In genomic region chr1:133134071-133134470, GRCm38 (mm10) we compare ENCODE assay signal across 7 mouse cellular contexts. TPM values are rescaled to one million over a fixed set of nuclear protein-coding genes. Genes with fewer than 3 reads are reported as not detected.
DNase-seq lines count a peak whose midpoint lies in the region; ATAC-seq and TF ChIP-seq lines count a peak whose summit lies in the region.

No protein-coding gene starts in this region.

- H3K27me3 ChIP-seq in thymus, adult 2 months (ENCODE audit: control insufficient read depth, insufficient read depth, low read length), result no peaks in the 10 kb centered on the region
- H3K27me3 ChIP-seq in heart, embryonic 13.5 days (replicated peaks), result no peaks in the 10 kb centered on the region

- TF ChIP-seq CTCF in thymus, adult 2 months (IDR thresholded peaks at IDR 0.05; ENCODE audit: borderline replicate concordance, control insufficient read depth, extremely low read depth, insufficient read depth, low read length, poor library complexity), result no peak
- no peak for TF ChIP-seq CTCF in olfactory bulb, adult 2 months (IDR thresholded peaks at IDR 0.05; ENCODE audit: insufficient read depth, low read depth, low read length)

- TF ChIP-seq POLR2A in thymus, adult 2 months (IDR thresholded peaks at IDR 0.05; ENCODE audit: control insufficient read depth, extremely low read depth, insufficient read depth, low read length, poor library complexity), result no peak
- no peak for TF ChIP-seq POLR2A in olfactory bulb, adult 2 months (IDR thresholded peaks at IDR 0.05; ENCODE audit: insufficient read depth, low read depth, low read length)

- DNase-seq in thymus, adult 2 months, result no peak
- no peak for DNase-seq in thymus, postnatal 4 days
- peak; percentile 69 to 87 for DNase-seq in kidney, postnatal 36 days
- no peak for DNase-seq in cerebellum, adult 18-20 months
- DNase-seq in cerebellum, adult 11 months, result no peak

- H3K27ac ChIP-seq in thymus, adult 2 months (ENCODE audit: control insufficient read depth, insufficient read depth, low read length), result peak overlapping the region; percentile 26; the same call in 1 of the 2 replicates
- H3K27ac ChIP-seq in heart, embryonic 13.5 days (replicated peaks), result peak overlapping the region; percentile 63
- H3K27ac ChIP-seq in olfactory bulb, adult 2 months (ENCODE audit: insufficient read depth, low read depth, low read length), result no peak overlapping the region

- ATAC-seq in heart, embryonic 13.5 days (ENCODE audit: extremely low read depth, insufficient number of reproducible peaks, low FRiP score, low TSS enrichment), result no peak

- peak overlapping the region; percentile 97 for H3K9ac ChIP-seq in heart, embryonic 13.5 days

- peak overlapping the region; percentile 95 for H3K4me2 ChIP-seq in heart, embryonic 13.5 days

- H3K4me3 ChIP-seq in thymus, adult 2 months (ENCODE audit: control insufficient read depth, insufficient read depth, low read length), result peak overlapping the region; percentile 62
- H3K4me3 ChIP-seq in heart, embryonic 13.5 days, result peak overlapping the region; percentile 96
- peak overlapping the region; percentile 50 for H3K4me3 ChIP-seq in olfactory bulb, adult 2 months (ENCODE audit: insufficient read depth, low read depth, low read length)

- peaks cover 3% of the 10 kb centered on the region; the same call in 1 of the 2 replicates for H3K4me1 ChIP-seq in thymus, adult 2 months (replicated peaks; ENCODE audit: control insufficient read depth, insufficient read depth, low read length)
- peaks cover 47% of the 10 kb centered on the region for H3K4me1 ChIP-seq in heart, embryonic 13.5 days
- peaks cover 8% of the 10 kb centered on the region; the same call in 1 of the 2 replicates for H3K4me1 ChIP-seq in olfactory bulb, adult 2 months (ENCODE audit: control insufficient read depth, insufficient read depth, low read length)

- no peaks in the 10 kb centered on the region for H3K9me3 ChIP-seq in heart, embryonic 13.5 days

- WGBS in thymus, adult 2 months, result 2% methylated on average over 4 of the region's 4 CpGs
- 13% methylated on average over 4 of the region's 4 CpGs for WGBS in heart, embryonic 13.5 days
- 3% methylated on average over 4 of the region's 4 CpGs for WGBS in olfactory bulb, adult 2 months

- peaks cover 31% of the 10 kb centered on the region for H3K36me3 ChIP-seq in thymus, adult 2 months (ENCODE audit: control insufficient read depth, insufficient read depth, low read length)
- peaks cover 50% of the 10 kb centered on the region for H3K36me3 ChIP-seq in heart, embryonic 13.5 days

RNA-seq across cellular contexts. Expression of gene Ppp1r15b, which starts 3.1 kb away (rescaled TPM):
- polyA plus RNA-seq in thymus, adult 2 months (2012; rRNA removed), result 45.8 and 55.0 TPM in 2 replicates
- 24.2 and 24.8 TPM in 2 replicates for polyA plus RNA-seq in heart, embryonic 13.5 days (2015; fragmentation: Nextera tagmentation; extraction: Ambion mirVana)
- polyA plus RNA-seq in olfactory bulb, adult 2 months (2012; ENCODE audit: insufficient read depth, insufficient read length, low replicate concordance, missing spikeins), result not detected in 2 replicates

RNA-seq across cellular contexts. Expression of gene Plekha6, which starts 29.9 kb away (rescaled TPM):
- 5.1 and 9.4 TPM in 2 replicates for polyA plus RNA-seq in thymus, adult 2 months (2012; rRNA removed)
- polyA plus RNA-seq in heart, embryonic 13.5 days (2015; fragmentation: Nextera tagmentation; extraction: Ambion mirVana), result 10.6 and 10.7 TPM in 2 replicates
- not detected in 2 replicates for polyA plus RNA-seq in olfactory bulb, adult 2 months (2012; ENCODE audit: insufficient read depth, insufficient read length, low replicate concordance, missing spikeins)

Comparison
In these comparisons a context has a peak if more than half of its experiments do, and no peak if none do; other contexts are left out.
1. DNase-seq: peak in kidney, postnatal 36 days (2 of 2); none in thymus, adult 2 months (single experiment), thymus, postnatal 4 days (single experiment), cerebellum, adult 18-20 months (0 of 2) and cerebellum, adult 11 months (single experiment).
2. Peak in every context shown above with its lines, with median percentiles within 50 percentile points of each other: H3K4me3 ChIP-seq.